Mouse (Mus musculus) kidney, embryonic 16.5 days (tissue): Measurements from ENCODE around the gene Lgr4. TPM values are rescaled to one million over a fixed set of nuclear protein-coding genes. Genes with fewer than 3 reads are reported as not detected.

Experiments used
- ATAC-seq: fragments of 200-750 bp; cut with Nextera tagmentation; 2 replicates; pipeline ENCODE4 v1.8.0; 2017; ENCODE audit warnings: moderate TSS enrichment; ENCODE audit not compliant: low FRiP score, low TSS enrichment
- H3K27ac ChIP-seq: fragments of 300-500 bp; sonication (generic); 2 replicates; pipeline ENCODE4 v1.5.1; 2014; ENCODE audit warnings: low read length
- H3K27me3 ChIP-seq: fragments of 300-500 bp; sonication (generic); 2 replicates; pipeline ENCODE4 v1.6.1; 2014; ENCODE audit warnings: low read length, control low read depth, mixed read lengths; ENCODE audit not compliant: insufficient read depth
- H3K36me3 ChIP-seq: fragments of 300-500 bp; sonication (generic); 2 replicates; pipeline ENCODE4 v1.6.1; 2014; ENCODE audit warnings: low read length, control low read depth, mixed read lengths; ENCODE audit not compliant: insufficient read depth
- H3K4me1 ChIP-seq: fragments of 300-500 bp; sonication (generic); 2 replicates; pipeline ENCODE4 v1.6.1; 2014; ENCODE audit warnings: low read length, control low read depth, mixed read lengths; ENCODE audit not compliant: insufficient read depth
- H3K4me2 ChIP-seq: fragments of 300-500 bp; sonication (generic); replicated peaks from 2 replicates; pipeline ENCODE4 v1.6.1; 2014; ENCODE audit warnings: low read depth, low read length
- H3K4me3 ChIP-seq: fragments of 300-500 bp; sonication (generic); 2 replicates; pipeline ENCODE4 v1.5.1; 2014; ENCODE audit warnings: mild to moderate bottlenecking, low read length
- H3K9ac ChIP-seq: fragments of 300-500 bp; sonication (generic); replicated peaks from 2 replicates; pipeline ENCODE4 v1.6.1; 2014; ENCODE audit warnings: low read length
- H3K9me3 ChIP-seq: fragments of 300-500 bp; sonication (generic); 2 replicates; pipeline ENCODE4 v1.6.1; 2016; ENCODE audit warnings: low read length, control low read depth
- WGBS: fragments of 180-500 bp; shearing (Covaris S2); extraction: QIAGEN DNeasy Blood & Tissue Kit; methylation state at CpG from one replicate; pipeline ENCODE4 v1.1.7; 2014; 5-methylcytosine and 5-hydroxymethylcytosine counted together
- polyA plus RNA-seq: library from polyadenylated mRNA; unstranded; fragments of >200 nt; fragmentation: Nextera tagmentation; extraction: Ambion mirVana; gene quantifications from 2 replicates; pipeline ENCODE4 v1.2.1, GENCODE M21; 2015

Lgr4 gene
- polyA plus RNA-seq, 1 experiment from 2014 or later, result 23.9 TPM

DNA sequence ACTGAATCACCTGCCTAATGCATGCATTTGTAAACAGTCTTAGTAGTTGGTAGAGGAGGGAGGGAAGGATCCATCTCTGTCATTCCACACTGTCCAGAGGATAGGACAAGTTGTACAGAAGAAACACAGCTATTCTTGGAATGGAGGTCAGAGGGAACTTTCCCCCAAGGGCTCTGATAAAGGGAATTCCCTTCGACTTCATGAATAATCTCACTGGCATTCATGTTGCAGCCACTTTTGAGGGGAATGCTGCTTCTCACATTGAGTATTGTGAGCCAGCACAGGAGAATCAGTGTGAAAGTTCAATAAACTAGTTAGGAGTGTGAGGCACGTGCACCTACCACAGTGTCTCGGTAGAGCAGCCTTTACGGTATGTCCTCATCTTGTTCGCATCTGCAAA, 37.6 kb downstream of the Lgr4 start:
- H3K36me3 ChIP-seq, result no peaks in the 10 kb centered on the region
- H3K9ac ChIP-seq, result no peak overlapping the region
- peaks cover 40% of the 10 kb centered on the region for H3K4me1 ChIP-seq
- H3K9me3 ChIP-seq, result no peaks in the 10 kb centered on the region
- no peak overlapping the region for H3K4me2 ChIP-seq
- H3K4me3 ChIP-seq, result no peak overlapping the region
- H3K27me3 ChIP-seq, result no peaks in the 10 kb centered on the region
- ATAC-seq, result no peak
- H3K27ac ChIP-seq, result no peak overlapping the region
- 73% methylated on average over 5 of the region's 5 CpGs for WGBS

DNA sequence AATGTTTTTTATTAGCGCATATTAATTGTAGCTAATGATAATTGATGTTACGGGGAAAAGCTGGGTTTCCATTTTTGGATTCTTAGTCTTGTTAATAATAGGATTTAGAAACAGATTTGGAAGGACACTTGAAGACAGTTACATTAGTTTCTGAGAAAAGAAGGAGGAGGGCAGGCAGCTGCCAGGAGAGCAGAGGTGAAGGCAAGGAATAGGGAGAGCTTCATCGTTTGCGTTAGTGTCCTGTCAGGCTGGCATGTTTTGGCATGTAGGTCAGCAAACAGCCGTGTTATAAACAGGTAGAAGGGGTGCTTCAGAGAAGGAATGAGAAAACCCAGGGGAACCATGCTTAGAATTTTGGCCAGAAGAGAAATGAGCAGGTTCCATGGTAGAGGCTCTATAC, 38.5 kb downstream of the Lgr4 start:
- H3K27ac ChIP-seq, result no peak overlapping the region
- no peak overlapping the region for H3K4me3 ChIP-seq
- no peaks in the 10 kb centered on the region for H3K9me3 ChIP-seq
- no peaks in the 10 kb centered on the region for H3K27me3 ChIP-seq
- no peak for ATAC-seq
- H3K9ac ChIP-seq, result no peak overlapping the region
- no peaks in the 10 kb centered on the region for H3K36me3 ChIP-seq
- H3K4me1 ChIP-seq, result peaks cover 36% of the 10 kb centered on the region
- 87% methylated on average over 5 of the region's 5 CpGs for WGBS
- H3K4me2 ChIP-seq, result no peak overlapping the region

DNA sequence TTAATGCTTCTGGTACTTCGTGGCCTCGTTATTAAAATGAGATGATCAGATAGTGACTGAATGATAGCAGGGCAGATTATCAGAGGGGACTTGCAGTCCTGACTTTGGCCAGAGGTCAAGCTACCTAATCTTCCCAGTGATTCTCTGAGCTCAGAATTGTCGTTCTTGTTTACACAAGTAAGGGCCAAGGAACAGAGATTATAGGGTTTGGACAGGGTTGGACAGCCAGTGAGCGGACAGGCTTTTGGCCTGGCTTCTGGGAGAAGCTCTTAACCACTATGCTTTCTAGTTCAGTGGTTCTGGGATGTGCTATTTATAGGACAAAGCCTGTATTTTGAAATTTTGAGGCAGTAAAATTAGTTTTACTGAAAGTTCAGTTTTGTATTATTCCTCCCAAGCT, 39.3 kb downstream of the Lgr4 start:
- WGBS, result 71% methylated on average over 4 of the region's 4 CpGs
- H3K27ac ChIP-seq, result no peak overlapping the region
- H3K4me2 ChIP-seq, result no peak overlapping the region
- H3K9ac ChIP-seq, result no peak overlapping the region
- no peaks in the 10 kb centered on the region for H3K36me3 ChIP-seq
- peaks cover 34% of the 10 kb centered on the region for H3K4me1 ChIP-seq
- H3K4me3 ChIP-seq, result no peak overlapping the region
- no peak for ATAC-seq
- H3K9me3 ChIP-seq, result no peaks in the 10 kb centered on the region
- H3K27me3 ChIP-seq, result no peaks in the 10 kb centered on the region

DNA sequence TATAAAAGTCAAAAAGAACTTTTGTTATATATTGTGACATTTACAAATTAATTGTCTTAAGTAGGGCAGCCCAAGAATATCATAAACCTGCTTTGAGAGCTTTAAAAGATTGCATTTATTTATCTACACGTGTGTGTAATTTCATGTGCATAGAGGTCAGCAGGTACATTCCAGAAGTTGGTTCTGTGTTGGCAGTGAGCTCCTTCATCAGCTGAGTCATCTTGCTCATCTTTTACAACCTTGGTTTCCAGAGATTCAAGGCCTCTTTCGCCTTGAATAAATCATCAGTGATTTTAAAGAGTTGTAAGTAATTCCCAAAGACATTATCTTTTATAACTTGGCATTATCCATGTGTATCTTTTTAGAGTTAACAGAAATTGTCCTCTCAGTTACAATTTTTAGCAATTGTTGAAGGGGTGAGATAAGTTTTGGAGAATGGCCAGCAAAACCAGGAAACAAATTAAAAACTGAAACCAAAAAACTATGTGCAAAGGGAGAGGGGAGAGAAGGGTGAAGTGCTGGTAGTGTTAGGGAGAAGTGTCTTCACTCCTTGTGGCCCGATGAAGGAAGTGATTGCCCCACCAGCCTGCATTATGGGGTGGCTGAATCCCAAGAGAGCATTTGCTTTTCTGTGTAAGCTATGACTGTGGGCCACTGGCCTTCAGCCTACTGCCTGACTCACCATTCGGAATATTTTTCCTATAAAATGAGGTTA, 41.4 kb downstream of the Lgr4 start:
- Histone ChIP-seq H3K9me3 (no peaks in the 10 kb centered on the region), H3K4me1 (peaks cover 19% of the 10 kb centered on the region), H3K27me3 (no peaks in the 10 kb centered on the region), H3K9ac (no peak overlapping the region), H3K4me3 (no peak overlapping the region), H3K36me3 (no peaks in the 10 kb centered on the region), H3K27ac (no peak overlapping the region), H3K4me2 (no peak overlapping the region)
- 66% methylated on average over 4 of the region's 4 CpGs for WGBS
- ATAC-seq, result no peak

DNA sequence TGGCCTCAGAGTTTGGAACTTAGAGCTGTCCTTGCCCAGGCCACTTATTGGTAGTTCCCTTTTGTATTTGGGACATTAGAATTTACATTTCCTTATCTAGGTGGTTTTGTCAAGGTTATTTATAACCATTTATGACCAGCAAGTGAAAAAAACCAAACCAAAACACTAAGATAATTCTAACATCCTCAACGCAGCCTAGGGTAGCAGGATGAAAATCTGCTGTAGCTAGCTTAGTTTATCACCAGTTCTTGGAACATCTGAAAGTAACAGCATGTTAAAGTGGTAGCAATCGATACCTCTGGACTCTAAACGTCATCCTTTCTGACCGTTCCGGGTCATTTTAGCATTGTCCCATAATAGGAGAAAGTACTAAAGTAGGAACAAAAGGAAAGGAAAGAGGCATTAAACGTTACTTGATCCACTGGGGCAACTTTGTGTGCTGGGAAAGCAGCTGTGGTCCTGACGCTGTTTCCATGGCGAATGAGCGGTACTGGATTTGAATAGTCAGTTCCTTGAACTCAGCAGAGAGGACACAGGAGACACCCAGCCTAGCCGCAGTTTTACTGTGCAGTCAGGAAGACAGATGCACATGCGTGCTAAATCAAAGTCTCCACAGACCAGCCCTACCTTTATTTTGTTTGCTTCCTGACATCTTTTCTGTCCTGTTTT, 42.1 kb downstream of the Lgr4 start:
- 0 out of 2 replicates have a peak, but pooled peaks have one; percentile 29 for ATAC-seq
- H3K4me1 ChIP-seq, result peaks cover 19% of the 10 kb centered on the region
- H3K9ac ChIP-seq, result no peak overlapping the region
- H3K9me3 ChIP-seq, result no peaks in the 10 kb centered on the region
- H3K27me3 ChIP-seq, result no peaks in the 10 kb centered on the region
- 0 out of 2 replicates have a peak overlapping the region, but pooled peaks have one; percentile 5 for H3K27ac ChIP-seq
- H3K4me3 ChIP-seq, result no peak overlapping the region
- WGBS, result 50% methylated on average over 11 of the region's 11 CpGs
- no peak overlapping the region for H3K4me2 ChIP-seq
- no peaks in the 10 kb centered on the region for H3K36me3 ChIP-seq

DNA sequence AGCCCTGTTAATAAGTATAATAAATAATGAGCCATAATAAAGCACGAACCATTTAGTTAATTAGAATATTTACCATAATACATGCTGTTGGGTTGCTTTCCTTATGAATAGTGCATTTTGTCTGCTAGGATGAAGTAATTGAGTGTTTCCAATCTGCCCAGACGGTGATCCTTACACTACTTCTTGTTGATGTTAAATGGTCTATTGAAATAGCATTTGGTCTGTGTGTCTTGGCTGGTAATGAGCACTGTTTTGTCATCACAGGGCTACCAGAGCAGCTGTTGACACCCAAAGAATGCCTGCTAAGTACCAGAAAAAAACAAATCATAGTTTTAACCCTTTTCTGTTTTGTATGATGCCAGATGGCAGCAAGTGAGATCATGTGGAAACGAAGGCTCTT, 42.8 kb downstream of the Lgr4 start:
- H3K9me3 ChIP-seq, result no peaks in the 10 kb centered on the region
- no peak overlapping the region for H3K9ac ChIP-seq
- H3K4me3 ChIP-seq, result no peak overlapping the region
- H3K4me2 ChIP-seq, result no peak overlapping the region
- H3K27me3 ChIP-seq, result no peaks in the 10 kb centered on the region
- H3K36me3 ChIP-seq, result no peaks in the 10 kb centered on the region
- peaks cover 15% of the 10 kb centered on the region for H3K4me1 ChIP-seq
- no peak overlapping the region for H3K27ac ChIP-seq
- ATAC-seq, result no peak
- WGBS, result 67% methylated on average over 3 of the region's 3 CpGs

DNA sequence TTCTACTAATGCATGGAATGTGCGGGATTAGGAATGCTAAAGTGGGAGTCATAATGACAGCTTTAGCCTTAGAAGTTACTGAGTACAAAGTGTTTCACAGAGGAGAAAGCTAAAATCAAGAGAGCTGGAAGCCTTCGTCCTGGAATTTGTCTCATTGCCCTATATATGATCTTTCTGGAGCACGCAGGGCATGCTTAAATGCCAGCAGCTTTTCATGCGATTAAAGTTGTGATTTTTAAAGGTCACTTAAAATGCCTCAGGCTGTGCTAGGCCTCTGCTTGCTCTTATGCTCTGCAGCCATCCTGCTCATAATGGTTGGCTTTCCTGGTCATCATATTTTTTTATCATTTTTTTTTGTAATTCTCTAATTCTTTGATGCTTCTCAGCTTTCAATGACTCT, 43.7 kb downstream of the Lgr4 start:
- WGBS, result 61% methylated on average over 4 of the region's 4 CpGs
- H3K9me3 ChIP-seq, result no peaks in the 10 kb centered on the region
- H3K27me3 ChIP-seq, result no peaks in the 10 kb centered on the region
- ATAC-seq, result no peak
- no peak overlapping the region for H3K27ac ChIP-seq
- H3K36me3 ChIP-seq, result no peaks in the 10 kb centered on the region
- H3K4me3 ChIP-seq, result no peak overlapping the region
- no peak overlapping the region for H3K4me2 ChIP-seq
- no peak overlapping the region for H3K9ac ChIP-seq
- peaks cover 15% of the 10 kb centered on the region for H3K4me1 ChIP-seq

DNA sequence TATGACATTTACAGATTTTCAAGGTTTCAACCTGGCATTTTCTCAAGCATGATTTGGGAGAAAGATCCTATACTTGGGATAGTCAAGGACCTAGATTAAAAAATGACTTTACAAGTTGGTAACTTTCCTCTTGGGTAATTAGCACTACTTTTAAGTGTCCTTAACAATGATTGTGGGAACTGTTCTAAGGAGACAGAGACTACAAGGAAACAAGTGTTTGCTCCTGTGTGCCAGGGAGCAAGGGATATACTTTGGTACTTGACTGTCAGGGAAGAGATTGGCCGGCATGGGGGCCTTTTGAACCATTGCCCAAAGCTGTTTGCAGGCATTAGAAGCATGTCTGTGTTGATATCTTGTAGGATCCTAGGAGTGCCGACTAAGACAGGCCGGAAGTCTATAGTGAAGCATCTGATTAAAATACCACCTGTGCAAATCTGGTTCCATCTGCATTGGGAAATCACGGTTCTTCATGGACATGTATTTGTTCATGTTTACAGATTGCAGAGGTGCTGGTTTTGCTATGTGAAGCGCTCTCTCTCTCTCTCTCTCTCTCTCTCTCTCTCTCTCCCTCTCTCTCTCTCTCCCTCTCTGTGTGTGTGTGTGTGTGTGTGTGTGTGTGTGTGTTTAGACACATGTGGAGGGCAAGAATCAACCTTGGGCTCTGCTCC, 46.3 kb downstream of the Lgr4 start:
- H3K4me2 ChIP-seq, result no peak overlapping the region
- no peak overlapping the region for H3K4me3 ChIP-seq
- H3K27me3 ChIP-seq, result no peaks in the 10 kb centered on the region
- 85% methylated on average over 5 of the region's 5 CpGs for WGBS
- H3K4me1 ChIP-seq, result peaks cover 15% of the 10 kb centered on the region
- no peak for ATAC-seq
- H3K9me3 ChIP-seq, result no peaks in the 10 kb centered on the region
- H3K27ac ChIP-seq, result no peak overlapping the region
- no peak overlapping the region for H3K9ac ChIP-seq
- H3K36me3 ChIP-seq, result no peaks in the 10 kb centered on the region

DNA sequence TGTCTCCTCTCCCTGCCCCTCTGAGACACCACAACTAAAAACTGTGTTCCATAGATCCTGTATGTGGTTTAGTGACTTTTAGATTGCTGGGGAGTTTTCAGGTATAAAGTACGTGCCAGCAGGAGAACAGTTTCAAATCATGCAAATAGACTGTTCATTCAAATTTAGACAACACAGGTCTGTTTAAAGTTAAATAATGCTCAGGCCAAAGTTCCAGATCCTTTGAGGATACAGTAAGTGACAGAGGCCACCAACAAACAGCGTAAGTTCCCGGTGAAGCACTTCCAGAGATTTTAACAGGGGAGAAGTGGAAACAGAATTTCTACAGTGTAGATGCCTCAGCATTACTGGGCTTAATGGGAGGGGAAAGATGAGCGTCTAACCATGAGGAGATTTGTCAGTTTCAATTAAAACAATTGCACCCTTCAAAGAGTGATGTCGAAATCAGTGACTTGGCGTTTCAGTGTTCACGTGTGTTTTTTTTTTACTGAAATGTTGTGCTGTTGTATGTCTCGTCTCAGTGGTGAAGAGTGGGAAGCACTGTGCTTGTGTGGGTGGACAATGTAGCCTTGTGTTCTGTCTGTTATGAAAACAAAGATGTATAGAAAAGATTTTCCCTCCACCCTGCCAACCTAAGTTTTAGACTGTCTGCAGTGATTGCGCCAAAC, 48.4 kb downstream of the Lgr4 start:
- H3K27ac ChIP-seq, result no peak overlapping the region
- no peak overlapping the region for H3K4me3 ChIP-seq
- H3K9ac ChIP-seq, result no peak overlapping the region
- H3K36me3 ChIP-seq, result no peaks in the 10 kb centered on the region
- H3K9me3 ChIP-seq, result no peaks in the 10 kb centered on the region
- H3K4me1 ChIP-seq, result peaks cover 24% of the 10 kb centered on the region
- no peak for ATAC-seq
- 82% methylated on average over 9 of the region's 9 CpGs for WGBS
- H3K27me3 ChIP-seq, result no peaks in the 10 kb centered on the region
- H3K4me2 ChIP-seq, result no peak overlapping the region
